Mouse (Mus musculus): ENCODE data around the gene Myo1h.
A peak's percentile ranks its signal among the peaks of the same experiment; 100 is the strongest.

Myo1h gene

GRCm38 (mm10) chr5:114359586-114359985 is 70.6 kb downstream of the Myo1h start:
- DNase-seq (ENCODE audit: low spot score in 2 of 2) = no peak

GRCm38 (mm10) chr5:114360968-114361367 is 72.0 kb downstream of the Myo1h start:
- DNase-seq (ENCODE audit: low spot score in 2 of 2) = no peak

- DNase-seq (ENCODE audit: low spot score in 2 of 2) = no peak
These were observed 76.2 kb downstream of the Myo1h start for GRCm38 (mm10) chr5:114365043-114365752.

- DNase-seq (ENCODE audit: low spot score in 2 of 2) = no peak
These were observed 79.2 kb downstream of the Myo1h start for GRCm38 (mm10) chr5:114368121-114368520.

GRCm38 (mm10) chr5:114368803-114369496 is 80.0 kb downstream of the Myo1h start:
- no peak for DNase-seq (ENCODE audit: low spot score in 2 of 2)

- DNase-seq (ENCODE audit: low spot score in 2 of 2) = no peak
These were observed 81.0 kb downstream of the Myo1h start for GRCm38 (mm10) chr5:114369921-114370320.

- DNase-seq (ENCODE audit: low spot score in 2 of 2) = no peak
These were observed 81.4 kb downstream of the Myo1h start for GRCm38 (mm10) chr5:114370371-114370776.

- DNase-seq (ENCODE audit: low spot score in 2 of 2) = no peak
These were observed 82.4 kb downstream of the Myo1h start for GRCm38 (mm10) chr5:114371331-114371730.

- DNase-seq (ENCODE audit: low spot score in 2 of 2) = no peak
These were observed 82.9 kb downstream of the Myo1h start for GRCm38 (mm10) chr5:114371731-114372473.

GRCm38 (mm10) chr5:114372565-114372964 is 83.6 kb downstream of the Myo1h start:
- DNase-seq (ENCODE audit: low spot score in 2 of 2) = no peak

- no peak for DNase-seq (ENCODE audit: low spot score in 2 of 2)
These were observed 84.2 kb downstream of the Myo1h start for GRCm38 (mm10) chr5:114373174-114373573.

GRCm38 (mm10) chr5:114373581-114373980 is 84.6 kb downstream of the Myo1h start:
- no peak for DNase-seq (ENCODE audit: low spot score in 2 of 2)

GRCm38 (mm10) chr5:114374409-114375213 is 85.6 kb downstream of the Myo1h start:
- DNase-seq (ENCODE audit: low spot score in 2 of 2) = no peak

GRCm38 (mm10) chr5:114378177-114378920 is 89.4 kb downstream of the Myo1h start:
- no peak for DNase-seq (ENCODE audit: low spot score in 2 of 2)

- no peak for DNase-seq (ENCODE audit: low spot score in 2 of 2)
These were observed 90.0 kb downstream of the Myo1h start for GRCm38 (mm10) chr5:114378936-114379335.

- DNase-seq (ENCODE audit: low spot score in 2 of 2) = no peak
These were observed 90.8 kb downstream of the Myo1h start for GRCm38 (mm10) chr5:114379763-114380162.

- DNase-seq (ENCODE audit: low spot score in 2 of 2) = peak in 1 of 2 experiments; percentile 86
These were observed 91.4 kb downstream of the Myo1h start, which contains the start of the genes Kctd10 and Ube3b for GRCm38 (mm10) chr5:114380209-114381012. Gene Kctd10, minus strand, starts transcription at chr5:114380508. Gene Ube3b, plus strand, starts transcription at chr5:114380607.

GRCm38 (mm10) chr5:114381013-114381351 is 92.0 kb downstream of the Myo1h start:
- DNase-seq (ENCODE audit: low spot score in 2 of 2) = no peak

- no peak for DNase-seq (ENCODE audit: low spot score in 2 of 2)
These were observed 94.4 kb downstream of the Myo1h start for GRCm38 (mm10) chr5:114383184-114383904.
